Mouse (Mus musculus): ENCODE data around the gene Rap1b. TPM values are rescaled to one million over a fixed set of nuclear protein-coding genes. Genes with fewer than 3 reads are reported as not detected.

The Rap1b gene
- polyA plus RNA-seq, 1 experiment from 2014 or later = 172 TPM

- ATAC-seq (ENCODE audit: low read depth) = no peak
- Histone ChIP-seq H3K27ac (ENCODE audit: low read depth, low read length) (no peak overlapping the region), H3K27me3 (ENCODE audit: control insufficient read depth, insufficient read depth, low read length) (no peaks in the 10 kb centered on the region), H3K4me2 (ENCODE audit: low read depth, low read length) (no peak overlapping the region), H3K9me3 (ENCODE audit: control insufficient read depth, low read length) (no peaks in the 10 kb centered on the region), H3K9ac (replicated peaks; ENCODE audit: low read depth, low read length) (no peak overlapping the region), H3K4me3 (ENCODE audit: low read depth, low read length) (no peak overlapping the region), H3K4me1 (ENCODE audit: control insufficient read depth, insufficient read depth, low read length) (no peaks in the 10 kb centered on the region), H3K36me3 (ENCODE audit: control insufficient read depth, insufficient read depth, low read length) (no peaks in the 10 kb centered on the region)
- WGBS = 88% methylated on average over 9 of the region's 9 CpGs
These were observed 32.8 kb upstream of the Rap1b start for GRCm38 (mm10) chr10:117878628-117879027.

GRCm38 (mm10) chr10:117876801-117877200 is 31.0 kb upstream of the Rap1b start:
- H3K9me3 ChIP-seq (ENCODE audit: control insufficient read depth, low read length) = no peaks in the 10 kb centered on the region
- ATAC-seq (ENCODE audit: low read depth) = no peak
- no peak overlapping the region for H3K4me2 ChIP-seq (ENCODE audit: low read depth, low read length)
- no peaks in the 10 kb centered on the region for H3K4me1 ChIP-seq (ENCODE audit: control insufficient read depth, insufficient read depth, low read length)
- no peak overlapping the region for H3K9ac ChIP-seq (replicated peaks; ENCODE audit: low read depth, low read length)
- 82% methylated on average over 8 of the region's 8 CpGs for WGBS
- no peak overlapping the region for H3K27ac ChIP-seq (ENCODE audit: low read depth, low read length)
- H3K4me3 ChIP-seq (ENCODE audit: low read depth, low read length) = no peak overlapping the region
- H3K27me3 ChIP-seq (ENCODE audit: control insufficient read depth, insufficient read depth, low read length) = no peaks in the 10 kb centered on the region
- no peaks in the 10 kb centered on the region for H3K36me3 ChIP-seq (ENCODE audit: control insufficient read depth, insufficient read depth, low read length)

- Histone ChIP-seq H3K27me3 (ENCODE audit: control insufficient read depth, insufficient read depth, low read length) (no peaks in the 10 kb centered on the region), H3K4me3 (ENCODE audit: low read depth, low read length) (no peak overlapping the region), H3K4me1 (ENCODE audit: control insufficient read depth, insufficient read depth, low read length) (no peaks in the 10 kb centered on the region), H3K27ac (ENCODE audit: low read depth, low read length) (no peak overlapping the region), H3K4me2 (ENCODE audit: low read depth, low read length) (no peak overlapping the region), H3K9ac (replicated peaks; ENCODE audit: low read depth, low read length) (no peak overlapping the region), H3K36me3 (ENCODE audit: control insufficient read depth, insufficient read depth, low read length) (no peaks in the 10 kb centered on the region), H3K9me3 (ENCODE audit: control insufficient read depth, low read length) (no peaks in the 10 kb centered on the region)
- WGBS = 93% methylated on average over 18 of the region's 18 CpGs
- ATAC-seq (ENCODE audit: low read depth) = no peak
These were observed 30.6 kb upstream of the Rap1b start for GRCm38 (mm10) chr10:117876400-117876799.

- 69% methylated on average over 10 of the region's 10 CpGs for WGBS
- Histone ChIP-seq H3K27ac (ENCODE audit: low read depth, low read length) (no peak overlapping the region), H3K4me2 (ENCODE audit: low read depth, low read length) (no peak overlapping the region), H3K36me3 (ENCODE audit: control insufficient read depth, insufficient read depth, low read length) (no peaks in the 10 kb centered on the region), H3K27me3 (ENCODE audit: control insufficient read depth, insufficient read depth, low read length) (no peaks in the 10 kb centered on the region), H3K9me3 (ENCODE audit: control insufficient read depth, low read length) (no peaks in the 10 kb centered on the region), H3K9ac (replicated peaks; ENCODE audit: low read depth, low read length) (no peak overlapping the region), H3K4me1 (ENCODE audit: control insufficient read depth, insufficient read depth, low read length) (no peaks in the 10 kb centered on the region), H3K4me3 (ENCODE audit: low read depth, low read length) (no peak overlapping the region)
- no peak for ATAC-seq (ENCODE audit: low read depth)
These were observed 29.1 kb upstream of the Rap1b start for GRCm38 (mm10) chr10:117874936-117875335.

- Histone ChIP-seq H3K27me3 (ENCODE audit: control insufficient read depth, insufficient read depth, low read length) (no peaks in the 10 kb centered on the region), H3K4me1 (ENCODE audit: control insufficient read depth, insufficient read depth, low read length) (no peaks in the 10 kb centered on the region), H3K9me3 (ENCODE audit: control insufficient read depth, low read length) (no peaks in the 10 kb centered on the region), H3K27ac (ENCODE audit: low read depth, low read length) (no peak overlapping the region), H3K36me3 (ENCODE audit: control insufficient read depth, insufficient read depth, low read length) (no peaks in the 10 kb centered on the region), H3K4me2 (ENCODE audit: low read depth, low read length) (no peak overlapping the region), H3K4me3 (ENCODE audit: low read depth, low read length) (no peak overlapping the region), H3K9ac (replicated peaks; ENCODE audit: low read depth, low read length) (no peak overlapping the region)
- 74% methylated on average over 4 of the region's 4 CpGs for WGBS
- no peak for ATAC-seq (ENCODE audit: low read depth)
These were observed 28.1 kb upstream of the Rap1b start for GRCm38 (mm10) chr10:117873952-117874351.

GRCm38 (mm10) chr10:117872468-117872867 is 26.6 kb upstream of the Rap1b start:
- Histone ChIP-seq H3K9ac (replicated peaks; ENCODE audit: low read depth, low read length) (no peak overlapping the region), H3K9me3 (ENCODE audit: control insufficient read depth, low read length) (no peaks in the 10 kb centered on the region), H3K36me3 (ENCODE audit: control insufficient read depth, insufficient read depth, low read length) (no peaks in the 10 kb centered on the region), H3K4me2 (ENCODE audit: low read depth, low read length) (no peak overlapping the region), H3K4me1 (ENCODE audit: control insufficient read depth, insufficient read depth, low read length) (no peaks in the 10 kb centered on the region), H3K27me3 (ENCODE audit: control insufficient read depth, insufficient read depth, low read length) (no peaks in the 10 kb centered on the region), H3K4me3 (ENCODE audit: low read depth, low read length) (no peak overlapping the region), H3K27ac (ENCODE audit: low read depth, low read length) (no peak overlapping the region)
- WGBS = 86% methylated on average over 10 of the region's 10 CpGs
- ATAC-seq (ENCODE audit: low read depth) = no peak

- Histone ChIP-seq H3K9me3 (ENCODE audit: control insufficient read depth, low read length) (no peaks in the 10 kb centered on the region), H3K4me1 (ENCODE audit: control insufficient read depth, insufficient read depth, low read length) (no peaks in the 10 kb centered on the region), H3K4me3 (ENCODE audit: low read depth, low read length) (no peak overlapping the region), H3K4me2 (ENCODE audit: low read depth, low read length) (no peak overlapping the region), H3K27ac (ENCODE audit: low read depth, low read length) (no peak overlapping the region), H3K9ac (replicated peaks; ENCODE audit: low read depth, low read length) (no peak overlapping the region), H3K27me3 (ENCODE audit: control insufficient read depth, insufficient read depth, low read length) (no peaks in the 10 kb centered on the region), H3K36me3 (ENCODE audit: control insufficient read depth, insufficient read depth, low read length) (no peaks in the 10 kb centered on the region)
- ATAC-seq (ENCODE audit: low read depth) = no peak
- 91% methylated on average over 3 of the region's 3 CpGs for WGBS
These were observed 21.5 kb upstream of the Rap1b start for GRCm38 (mm10) chr10:117867301-117867700.

GRCm38 (mm10) chr10:117866641-117867040 is 20.8 kb upstream of the Rap1b start:
- 67% methylated on average over 8 of the region's 8 CpGs for WGBS
- ATAC-seq (ENCODE audit: low read depth) = no peak
- H3K27me3 ChIP-seq (ENCODE audit: control insufficient read depth, insufficient read depth, low read length) = no peaks in the 10 kb centered on the region
- no peak overlapping the region for H3K4me3 ChIP-seq (ENCODE audit: low read depth, low read length)
- no peak overlapping the region for H3K27ac ChIP-seq (ENCODE audit: low read depth, low read length)
- no peaks in the 10 kb centered on the region for H3K4me1 ChIP-seq (ENCODE audit: control insufficient read depth, insufficient read depth, low read length)
- H3K9ac ChIP-seq (replicated peaks; ENCODE audit: low read depth, low read length) = no peak overlapping the region
- H3K4me2 ChIP-seq (ENCODE audit: low read depth, low read length) = no peak overlapping the region
- H3K9me3 ChIP-seq (ENCODE audit: control insufficient read depth, low read length) = no peaks in the 10 kb centered on the region
- H3K36me3 ChIP-seq (ENCODE audit: control insufficient read depth, insufficient read depth, low read length) = no peaks in the 10 kb centered on the region

- WGBS = 82% methylated on average over 6 of the region's 6 CpGs
- no peak overlapping the region for H3K27ac ChIP-seq (ENCODE audit: low read depth, low read length)
- no peak overlapping the region for H3K9ac ChIP-seq (replicated peaks; ENCODE audit: low read depth, low read length)
- H3K9me3 ChIP-seq (ENCODE audit: control insufficient read depth, low read length) = no peaks in the 10 kb centered on the region
- H3K4me3 ChIP-seq (ENCODE audit: low read depth, low read length) = no peak overlapping the region
- H3K27me3 ChIP-seq (ENCODE audit: control insufficient read depth, insufficient read depth, low read length) = no peaks in the 10 kb centered on the region
- H3K36me3 ChIP-seq (ENCODE audit: control insufficient read depth, insufficient read depth, low read length) = no peaks in the 10 kb centered on the region
- no peak for ATAC-seq (ENCODE audit: low read depth)
- no peaks in the 10 kb centered on the region for H3K4me1 ChIP-seq (ENCODE audit: control insufficient read depth, insufficient read depth, low read length)
- no peak overlapping the region for H3K4me2 ChIP-seq (ENCODE audit: low read depth, low read length)
These were observed 18.9 kb upstream of the Rap1b start for GRCm38 (mm10) chr10:117864695-117865094.

- no peaks in the 10 kb centered on the region for H3K36me3 ChIP-seq (ENCODE audit: control insufficient read depth, insufficient read depth, low read length)
- no peak for ATAC-seq (ENCODE audit: low read depth)
- H3K27ac ChIP-seq (ENCODE audit: low read depth, low read length) = no peak overlapping the region
- no peak overlapping the region for H3K4me3 ChIP-seq (ENCODE audit: low read depth, low read length)
- no peak overlapping the region for H3K4me2 ChIP-seq (ENCODE audit: low read depth, low read length)
- H3K9me3 ChIP-seq (ENCODE audit: control insufficient read depth, low read length) = no peaks in the 10 kb centered on the region
- H3K27me3 ChIP-seq (ENCODE audit: control insufficient read depth, insufficient read depth, low read length) = no peaks in the 10 kb centered on the region
- no peak overlapping the region for H3K9ac ChIP-seq (replicated peaks; ENCODE audit: low read depth, low read length)
- H3K4me1 ChIP-seq (ENCODE audit: control insufficient read depth, insufficient read depth, low read length) = no peaks in the 10 kb centered on the region
- WGBS = 90% methylated on average over 4 of the region's 4 CpGs
These were observed 18.4 kb upstream of the Rap1b start for GRCm38 (mm10) chr10:117864251-117864650.

Measured in neural tube, embryonic 14.5 days (tissue).